Mouse (Mus musculus) kidney, embryonic 16.5 days (tissue): Measurements from ENCODE around the gene Tenm3. TPM values are rescaled to one million over a fixed set of nuclear protein-coding genes. Genes with fewer than 3 reads are reported as not detected.

ENCODE experiments used
- ATAC-seq: fragments of 200-750 bp; cut with Nextera tagmentation; 2 replicates; pipeline ENCODE4 v1.8.0; 2017; ENCODE audit warnings: moderate TSS enrichment; ENCODE audit not compliant: low FRiP score, low TSS enrichment
- H3K27ac ChIP-seq: fragments of 300-500 bp; sonication (generic); 2 replicates; pipeline ENCODE4 v1.5.1; 2014; ENCODE audit warnings: low read length
- H3K27me3 ChIP-seq: fragments of 300-500 bp; sonication (generic); 2 replicates; pipeline ENCODE4 v1.6.1; 2014; ENCODE audit warnings: low read length, control low read depth, mixed read lengths; ENCODE audit not compliant: insufficient read depth
- H3K36me3 ChIP-seq: fragments of 300-500 bp; sonication (generic); 2 replicates; pipeline ENCODE4 v1.6.1; 2014; ENCODE audit warnings: low read length, control low read depth, mixed read lengths; ENCODE audit not compliant: insufficient read depth
- H3K4me1 ChIP-seq: fragments of 300-500 bp; sonication (generic); 2 replicates; pipeline ENCODE4 v1.6.1; 2014; ENCODE audit warnings: low read length, control low read depth, mixed read lengths; ENCODE audit not compliant: insufficient read depth
- H3K4me2 ChIP-seq: fragments of 300-500 bp; sonication (generic); replicated peaks from 2 replicates; pipeline ENCODE4 v1.6.1; 2014; ENCODE audit warnings: low read depth, low read length
- H3K4me3 ChIP-seq: fragments of 300-500 bp; sonication (generic); 2 replicates; pipeline ENCODE4 v1.5.1; 2014; ENCODE audit warnings: mild to moderate bottlenecking, low read length
- H3K9ac ChIP-seq: fragments of 300-500 bp; sonication (generic); replicated peaks from 2 replicates; pipeline ENCODE4 v1.6.1; 2014; ENCODE audit warnings: low read length
- H3K9me3 ChIP-seq: fragments of 300-500 bp; sonication (generic); 2 replicates; pipeline ENCODE4 v1.6.1; 2016; ENCODE audit warnings: low read length, control low read depth
- WGBS: fragments of 180-500 bp; shearing (Covaris S2); extraction: QIAGEN DNeasy Blood & Tissue Kit; methylation state at CpG from one replicate; pipeline ENCODE4 v1.1.7; 2014; 5-methylcytosine and 5-hydroxymethylcytosine counted together
- polyA plus RNA-seq: library from polyadenylated mRNA; unstranded; fragments of >200 nt; fragmentation: Nextera tagmentation; extraction: Ambion mirVana; gene quantifications from 2 replicates; pipeline ENCODE4 v1.2.1, GENCODE M21; 2015

The Tenm3 gene
- polyA plus RNA-seq, 1 experiment from 2014 or later, result 20.3 TPM

- 91% methylated on average over 4 of the region's 4 CpGs for WGBS
- no peaks in the 10 kb centered on the region for H3K36me3 ChIP-seq
Observed at GRCm38 (mm10) chr8:48445690-48446089, 398.1 kb downstream of the Tenm3 start.

GRCm38 (mm10) chr8:48439491-48439890 lies 404.3 kb downstream of the Tenm3 start:
- H3K27me3 ChIP-seq, result no peaks in the 10 kb centered on the region
- H3K9ac ChIP-seq, result no peak overlapping the region
- peaks cover 8% of the 10 kb centered on the region for H3K4me1 ChIP-seq
- no peaks in the 10 kb centered on the region for H3K36me3 ChIP-seq
- ATAC-seq, result no peak
- H3K4me3 ChIP-seq, result no peak overlapping the region
- H3K9me3 ChIP-seq, result no peaks in the 10 kb centered on the region
- 69% methylated on average over 12 of the region's 12 CpGs for WGBS
- H3K27ac ChIP-seq, result no peak overlapping the region
- H3K4me2 ChIP-seq, result peak overlapping the region; percentile 12; the same call in 1 of the 2 replicates

More at GRCm38 (mm10) chr8:48445690-48446089, 398.1 kb downstream of the Tenm3 start:
- ATAC-seq, result no peak
- peaks cover 11% of the 10 kb centered on the region; the same call in 1 of the 2 replicates for H3K4me1 ChIP-seq
- no peaks in the 10 kb centered on the region for H3K9me3 ChIP-seq
- no peak overlapping the region for H3K9ac ChIP-seq
- H3K4me2 ChIP-seq, result no peak overlapping the region
- no peak overlapping the region for H3K4me3 ChIP-seq
- H3K27ac ChIP-seq, result no peak overlapping the region
- H3K27me3 ChIP-seq, result no peaks in the 10 kb centered on the region

- Histone ChIP-seq H3K4me2 (no peak overlapping the region; the same call in 1 of the 2 replicates), H3K9ac (no peak overlapping the region), H3K4me1 (peaks cover 8% of the 10 kb centered on the region), H3K36me3 (no peaks in the 10 kb centered on the region), H3K9me3 (no peaks in the 10 kb centered on the region), H3K27me3 (no peaks in the 10 kb centered on the region), H3K4me3 (no peak overlapping the region), H3K27ac (no peak overlapping the region)
- WGBS, result 49% methylated on average over 16 of the region's 16 CpGs
- no peak for ATAC-seq
Observed at GRCm38 (mm10) chr8:48437523-48438207, 406.1 kb downstream of the Tenm3 start.

- H3K4me2 ChIP-seq, result peak overlapping the region; percentile 26
- H3K27ac ChIP-seq, result no peak overlapping the region
- no peaks in the 10 kb centered on the region for H3K27me3 ChIP-seq
- no peaks in the 10 kb centered on the region for H3K9me3 ChIP-seq
- peaks cover 4% of the 10 kb centered on the region; the same call in 1 of the 2 replicates for H3K4me1 ChIP-seq
- no peak overlapping the region for H3K4me3 ChIP-seq
- WGBS, result 36% methylated on average over 11 of the region's 11 CpGs
- peak; percentile 46; the same call in 1 of the 2 replicates for ATAC-seq
- no peak overlapping the region for H3K9ac ChIP-seq
- H3K36me3 ChIP-seq, result no peaks in the 10 kb centered on the region
Observed at GRCm38 (mm10) chr8:48425101-48425500, 418.6 kb downstream of the Tenm3 start.

- Histone ChIP-seq H3K9ac (no peak overlapping the region), H3K4me3 (no peak overlapping the region), H3K4me1 (peaks cover 3% of the 10 kb centered on the region; the same call in 1 of the 2 replicates), H3K27me3 (no peaks in the 10 kb centered on the region), H3K4me2 (no peak overlapping the region), H3K36me3 (peaks cover 10% of the 10 kb centered on the region), H3K9me3 (no peaks in the 10 kb centered on the region), H3K27ac (no peak overlapping the region)
- 43% methylated on average over 11 of the region's 11 CpGs for WGBS
- no peak for ATAC-seq
Observed at GRCm38 (mm10) chr8:48417714-48418113, 426.0 kb downstream of the Tenm3 start.

GRCm38 (mm10) chr8:48410916-48411315 lies 432.8 kb downstream of the Tenm3 start:
- no peak overlapping the region for H3K4me2 ChIP-seq
- H3K4me1 ChIP-seq, result no peaks in the 10 kb centered on the region
- H3K27ac ChIP-seq, result no peak overlapping the region
- WGBS, result 89% methylated on average over 8 of the region's 8 CpGs
- ATAC-seq, result no peak
- peaks cover 18% of the 10 kb centered on the region for H3K36me3 ChIP-seq
- peaks cover 10% of the 10 kb centered on the region for H3K9me3 ChIP-seq
- H3K4me3 ChIP-seq, result no peak overlapping the region
- no peaks in the 10 kb centered on the region for H3K27me3 ChIP-seq
- H3K9ac ChIP-seq, result no peak overlapping the region

- Histone ChIP-seq H3K4me3 (no peak overlapping the region), H3K27me3 (no peaks in the 10 kb centered on the region), H3K36me3 (no peaks in the 10 kb centered on the region), H3K4me1 (no peaks in the 10 kb centered on the region), H3K9ac (no peak overlapping the region), H3K9me3 (no peaks in the 10 kb centered on the region), H3K27ac (no peak overlapping the region), H3K4me2 (peak overlapping the region; percentile 9; the same call in 1 of the 2 replicates)
- no peak for ATAC-seq
- 43% methylated on average over 12 of the region's 12 CpGs for WGBS
Observed at GRCm38 (mm10) chr8:48400572-48400972, 443.2 kb downstream of the Tenm3 start.

GRCm38 (mm10) chr8:48385833-48386232 lies 457.9 kb downstream of the Tenm3 start:
- H3K27me3 ChIP-seq, result no peaks in the 10 kb centered on the region
- H3K4me3 ChIP-seq, result no peak overlapping the region
- H3K9me3 ChIP-seq, result no peaks in the 10 kb centered on the region
- 0 out of 2 replicates have a peak, but pooled peaks cover 2% of the 10 kb centered on the region for H3K36me3 ChIP-seq
- 0 out of 2 replicates have a peak, but pooled peaks cover 8% of the 10 kb centered on the region for H3K4me1 ChIP-seq
- ATAC-seq, result no peak
- no peak overlapping the region for H3K4me2 ChIP-seq
- no peak overlapping the region for H3K27ac ChIP-seq
- 69% methylated on average over 10 of the region's 10 CpGs for WGBS
- H3K9ac ChIP-seq, result no peak overlapping the region

GRCm38 (mm10) chr8:48380035-48380434 lies 463.7 kb downstream of the Tenm3 start:
- no peak for ATAC-seq
- no peaks in the 10 kb centered on the region for H3K27me3 ChIP-seq
- H3K4me1 ChIP-seq, result 0 out of 2 replicates have a peak, but pooled peaks cover 4% of the 10 kb centered on the region
- H3K36me3 ChIP-seq, result no peaks in the 10 kb centered on the region
- no peak overlapping the region for H3K27ac ChIP-seq
- no peaks in the 10 kb centered on the region for H3K9me3 ChIP-seq
- H3K9ac ChIP-seq, result no peak overlapping the region
- no peak overlapping the region for H3K4me3 ChIP-seq
- no peak overlapping the region for H3K4me2 ChIP-seq
- WGBS, result 57% methylated on average over 12 of the region's 12 CpGs

- 61% methylated on average over 6 of the region's 6 CpGs for WGBS
- H3K4me3 ChIP-seq, result no peak overlapping the region
- no peaks in the 10 kb centered on the region for H3K27me3 ChIP-seq
- no peak overlapping the region for H3K4me2 ChIP-seq
- no peak overlapping the region for H3K27ac ChIP-seq
- ATAC-seq, result no peak
- no peaks in the 10 kb centered on the region for H3K4me1 ChIP-seq
- no peaks in the 10 kb centered on the region for H3K36me3 ChIP-seq
- H3K9ac ChIP-seq, result no peak overlapping the region
- no peaks in the 10 kb centered on the region for H3K9me3 ChIP-seq
Observed at GRCm38 (mm10) chr8:48376774-48377173, 467.0 kb downstream of the Tenm3 start.
